In genomic region chr4:141312513-141313131, GRCm38 (mm10) we compare ENCODE assay signal across 11 mouse cellular contexts. TPM values are rescaled to one million over a fixed set of nuclear protein-coding genes. Genes with fewer than 3 reads are reported as not detected.
DNase-seq lines count a peak whose midpoint lies in the region; ATAC-seq and TF ChIP-seq lines count a peak whose summit lies in the region.
"Had no signal": no experiment of that assay in that cellular context is flagged by ENCODE, and none has a peak within 500 bp of the region (broad histone marks: within the 10 kb centered on the region; RNA-seq: fewer than 3 reads in every experiment).

No protein-coding gene starts in this region.

- no peak for TF ChIP-seq POLR2A in lung, adult 2 months (IDR thresholded peaks at IDR 0.05; ENCODE audit: borderline replicate concordance, extremely low read depth, low read depth, low read length)

- H3K4me2 ChIP-seq in lung, embryonic 16.5 days (ENCODE audit: low read depth, low read length), result 0 out of 2 replicates have a peak overlapping the region, but pooled peaks have one; percentile 30
- peak overlapping the region; percentile 32 for H3K4me2 ChIP-seq in stomach, embryonic 16.5 days (ENCODE audit: low read depth, low read length)

- TF ChIP-seq CTCF in lung, adult 2 months (IDR thresholded peaks at IDR 0.05; ENCODE audit: insufficient read depth, low read length), result no peak

- H3K4me1 ChIP-seq in lung, embryonic 16.5 days (replicated peaks; ENCODE audit: control insufficient read depth, insufficient read depth, low read length), result peaks cover 61% of the 10 kb centered on the region
- H3K4me1 ChIP-seq in lung, adult 2 months (ENCODE audit: control insufficient read depth, insufficient read depth, low read length), result peaks cover 52% of the 10 kb centered on the region
- H3K4me1 ChIP-seq in stomach, embryonic 16.5 days (ENCODE audit: control insufficient read depth, insufficient read depth, low read length), result peaks cover 47% of the 10 kb centered on the region

- no peaks in the 10 kb centered on the region for H3K9me3 ChIP-seq in lung, embryonic 16.5 days (ENCODE audit: control insufficient read depth, low read length)
- no peaks in the 10 kb centered on the region for H3K9me3 ChIP-seq in stomach, embryonic 16.5 days (replicated peaks; ENCODE audit: control insufficient read depth, low read length)

- peak; percentile 42 for ATAC-seq in lung, embryonic 16.5 days (ENCODE audit: low read depth)
- peak; percentile 61 for ATAC-seq in stomach, embryonic 16.5 days (ENCODE audit: insufficient read depth, low FRiP score)

- DNase-seq in lung, adult 2 months, result no peak
- DNase-seq in kidney, adult 11 months, result peak; percentile 70
- peak; percentile 74 to 76 for DNase-seq in kidney, postnatal 36 days
- no peak for DNase-seq in testis, postnatal 10 days (ENCODE audit: low spot score)
- no peak for DNase-seq in layer of hippocampus, adult 9-10 months (ENCODE audit: low spot score)
- DNase-seq: adrenal gland, postnatal 25 days; cerebellum, adult 2 months; gastrocnemius, adult 2 months; thymus, adult 18-20 months had no signal

- H3K27me3 ChIP-seq in lung, embryonic 16.5 days (ENCODE audit: control insufficient read depth, insufficient read depth, low read depth, low read length), result no peaks in the 10 kb centered on the region
- no peaks in the 10 kb centered on the region for H3K27me3 ChIP-seq in stomach, embryonic 16.5 days (ENCODE audit: control insufficient read depth, insufficient read depth, low read length)

- peaks cover 5% of the 10 kb centered on the region; the same call in 1 of the 2 replicates for H3K36me3 ChIP-seq in lung, embryonic 16.5 days (ENCODE audit: control insufficient read depth, insufficient read depth, low read length)
- no peaks in the 10 kb centered on the region for H3K36me3 ChIP-seq in stomach, embryonic 16.5 days (ENCODE audit: control insufficient read depth, insufficient read depth, low read length)

- peak overlapping the region; percentile 28 for H3K9ac ChIP-seq in lung, embryonic 16.5 days (ENCODE audit: low read length)
- H3K9ac ChIP-seq in stomach, embryonic 16.5 days (ENCODE audit: low read length), result peak overlapping the region; percentile 42; the same call in 1 of the 2 replicates

- WGBS in lung, embryonic 16.5 days, result 42% methylated on average over 17 of the region's 17 CpGs
- WGBS in lung, adult 2 months, result 49% methylated on average over 17 of the region's 17 CpGs
- 57% methylated on average over 17 of the region's 17 CpGs for WGBS in stomach, embryonic 16.5 days

- peak overlapping the region; percentile 85 for H3K27ac ChIP-seq in lung, embryonic 16.5 days (ENCODE audit: low read length)
- H3K27ac ChIP-seq in stomach, embryonic 16.5 days (ENCODE audit: low read length), result peak overlapping the region; percentile 68

- H3K4me3 ChIP-seq in lung, embryonic 16.5 days (ENCODE audit: low read length), result no peak overlapping the region
- H3K4me3 ChIP-seq in lung, adult 2 months (replicated peaks; ENCODE audit: extremely low read depth, low read depth, low read length), result no peak overlapping the region
- no peak overlapping the region for H3K4me3 ChIP-seq in stomach, embryonic 16.5 days (replicated peaks; ENCODE audit: low read length)
- H3K4me3 ChIP-seq: gastrocnemius, adult 2 months had no signal

RNA-seq across cellular contexts. Expression of gene Epha2, which starts 11.6 kb away (rescaled TPM):
- polyA plus RNA-seq in lung, embryonic 16.5 days (2015; fragmentation: Nextera tagmentation; extraction: Ambion mirVana), result 11.6 and 11.8 TPM in 2 replicates
- 54.0 and 68.8 TPM in 2 replicates for polyA plus RNA-seq in lung, adult 2 months (2012; rRNA removed)
- 9.5 and 12.1 TPM in 2 replicates for polyA plus RNA-seq in stomach, embryonic 16.5 days (2015; fragmentation: Nextera tagmentation; extraction: Ambion mirVana)

RNA-seq across cellular contexts. Expression of gene Fam131c, which starts 55.4 kb away (rescaled TPM):
- 3.3 and 3.6 TPM in 2 replicates for polyA plus RNA-seq in lung, embryonic 16.5 days (2015; fragmentation: Nextera tagmentation; extraction: Ambion mirVana)
- 0.70 and 2.1 TPM in 2 replicates for polyA plus RNA-seq in lung, adult 2 months (2012; rRNA removed)
- 3.0 and 3.5 TPM in 2 replicates for polyA plus RNA-seq in stomach, embryonic 16.5 days (2015; fragmentation: Nextera tagmentation; extraction: Ambion mirVana)

Comparison
In these comparisons a context has a peak if more than half of its experiments do, and no peak if none do; other contexts are left out.
1. DNase-seq: peak in kidney, adult 11 months (single experiment) and kidney, postnatal 36 days (2 of 2); none in lung, adult 2 months (single experiment), testis, postnatal 10 days (single experiment) and layer of hippocampus, adult 9-10 months (single experiment).